Mouse (Mus musculus) E14TG2a.4 (cell line): ENCODE results near the gene Ddx17.

ENCODE experiments used
- CTCF ChIP-seq: conservative IDR thresholded peaks from 2 replicates; pipeline ENCODE4 v1.5.1; 2014; ENCODE audit warnings: low read length
- NANOG ChIP-seq: IDR thresholded peaks from 2 replicates; pipeline ENCODE4 v1.6.1; 2014; ENCODE audit warnings: borderline replicate concordance, low read length, mixed read lengths
- POU5F1 ChIP-seq: IDR thresholded peaks from 2 replicates; pipeline ENCODE4 v1.6.1; 2014; ENCODE audit warnings: low read length, borderline replicate concordance

DNA sequence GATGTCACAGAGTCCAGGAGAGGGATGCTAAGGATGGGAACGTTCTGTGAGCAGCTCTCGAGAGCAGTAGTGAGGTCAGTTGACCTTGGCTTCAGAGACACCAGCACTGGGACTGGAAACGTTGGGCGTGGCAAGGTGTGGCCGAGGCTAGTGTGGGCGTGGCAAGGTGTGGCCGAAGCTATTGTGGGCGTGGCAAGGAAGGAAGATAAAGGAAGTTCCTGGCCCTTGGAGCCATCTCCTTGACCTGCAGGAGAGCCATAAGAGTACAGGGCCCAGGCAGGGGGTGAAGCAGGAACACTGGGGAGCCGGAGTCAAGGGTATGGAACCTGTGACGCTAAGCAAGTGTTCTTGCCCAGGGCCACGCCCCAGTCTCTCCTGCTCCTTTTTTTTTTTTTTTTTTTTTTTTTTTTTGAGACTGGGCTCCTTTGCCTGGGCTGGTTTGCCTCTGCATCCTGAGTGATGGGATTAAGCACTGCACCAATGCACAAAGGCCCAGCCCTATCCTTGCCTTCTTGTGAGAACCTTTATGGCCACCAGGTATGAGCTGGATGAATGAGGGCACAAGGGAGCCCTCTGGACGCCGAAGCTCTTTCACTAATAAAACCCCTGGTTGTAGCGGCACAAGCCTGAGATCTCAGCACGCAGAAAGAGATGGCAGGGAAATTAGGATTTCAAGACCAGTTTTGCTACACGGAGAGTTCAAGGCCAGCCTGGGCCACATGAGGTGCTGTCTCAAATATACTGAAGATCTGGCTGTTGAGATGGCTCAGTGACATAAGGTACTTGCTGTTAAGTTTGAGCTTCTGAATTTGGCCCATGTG is 26.9 kb downstream of the Ddx17 start:
- TF ChIP-seq CTCF (no peak), NANOG (no peak), POU5F1 (no peak)
